Mouse (Mus musculus) monocyte, adult 5-6 weeks (primary cell): ENCODE data around the gene Cyp2r1. TPM values are rescaled to one million over a fixed set of nuclear protein-coding genes. Genes with fewer than 3 reads are reported as not detected.
"Not testable (repeated sequence)": the region's sequence is repeated elsewhere in the genome, so short reads cannot be mapped to it uniquely, and the experiment has no call there.

Experiments used
- ATAC-seq: fragments of 153-309, 156-312 bp; replicated peaks from 2 replicates; pipeline ENCODE4 v1.8.0; 2017; ENCODE audit warnings: mild to moderate bottlenecking; ENCODE audit not compliant: low TSS enrichment, insufficient number of reproducible peaks, severe bottlenecking, poor library complexity, low FRiP score
- total RNA-seq: library from RNA; stranded (forward); fragments of 200-1000, 200-491, 200-594 nt; gene quantifications from 3 replicates; pipeline ENCODE4 v1.2.3, GENCODE M21; 2017

The Cyp2r1 gene
- 3.3 to 5.0 TPM (median 4.4 TPM) in 3 replicates for total RNA-seq

DNA sequence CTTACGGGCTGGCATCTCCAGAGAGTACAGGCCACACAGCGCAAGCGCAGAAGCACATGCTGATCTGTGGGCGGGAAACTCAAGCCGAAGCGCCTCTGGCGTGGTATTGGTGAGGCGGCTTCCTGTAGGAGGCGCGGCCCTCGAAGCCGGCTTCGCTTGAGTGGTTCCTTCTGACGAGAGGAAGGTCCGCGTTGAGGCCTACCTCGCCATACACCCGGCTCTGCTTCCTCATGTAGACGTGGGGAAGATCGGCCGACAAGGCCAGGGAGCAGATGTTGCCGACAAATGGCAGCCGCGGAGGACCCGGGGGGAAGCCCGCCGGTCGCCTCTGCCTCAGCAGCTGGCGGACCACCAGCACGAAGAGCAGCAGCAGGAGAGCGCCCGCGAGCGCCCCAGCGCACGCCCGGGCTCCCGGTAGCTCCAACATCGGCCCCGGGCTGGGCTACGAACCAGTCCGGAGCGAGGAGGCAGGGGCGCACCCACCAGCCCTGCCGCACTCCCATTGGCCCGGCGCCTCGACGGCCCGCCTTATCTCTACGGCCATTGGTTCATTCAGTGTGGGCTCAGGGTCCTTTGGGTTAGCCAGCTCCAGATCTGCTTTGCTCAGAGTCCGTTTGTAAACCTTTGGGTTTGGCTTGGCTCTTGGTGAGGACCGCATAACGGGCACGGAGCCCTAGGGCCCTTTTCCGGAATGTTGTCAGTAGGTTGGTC is at the start of gene Cyp2r1:
Cyp2r1 (minus strand) TSS at position 442 of the 711 bp plus-strand sequence.
- ATAC-seq, result peak; percentile 99

DNA sequence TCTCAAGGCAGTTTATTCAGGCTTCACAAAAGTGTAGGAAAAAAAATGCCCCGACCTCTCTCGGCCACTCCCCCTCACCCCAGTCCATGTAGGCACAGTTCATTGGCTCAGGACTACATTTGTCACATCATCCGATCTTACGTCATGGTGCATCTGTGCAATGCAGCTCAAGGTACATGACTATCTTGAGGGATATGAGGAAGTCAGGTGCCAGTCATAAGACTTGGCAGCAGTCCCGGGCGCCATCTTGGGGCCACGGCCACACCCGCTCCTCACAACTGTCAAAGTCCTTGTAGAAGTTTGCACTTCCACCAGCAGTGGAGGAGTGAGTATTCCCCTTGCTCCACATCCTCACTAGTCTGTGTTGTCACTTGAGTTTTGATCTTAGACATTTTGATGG is 31.6 kb upstream of the Cyp2r1 start:
- not testable (repeated sequence) for ATAC-seq

DNA sequence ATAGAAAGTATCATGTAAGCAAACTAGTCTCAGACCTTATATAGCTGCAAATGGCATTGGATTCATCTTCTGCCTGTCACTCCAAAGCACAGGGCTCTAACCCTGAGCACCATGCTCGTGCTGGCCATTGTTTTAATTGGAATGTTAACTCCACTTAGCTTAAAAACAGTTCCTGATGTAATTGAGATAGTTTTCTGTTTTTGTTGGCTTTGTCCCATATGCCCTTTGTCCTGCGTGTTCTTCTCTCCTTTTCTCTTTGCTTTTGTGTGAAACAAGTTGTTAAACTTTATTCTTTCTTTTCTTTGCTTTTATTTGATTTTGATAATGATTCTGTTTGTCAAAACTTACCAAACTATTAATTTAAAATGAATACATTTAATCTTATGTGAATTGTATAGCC is 19.7 kb upstream of the Cyp2r1 start:
- no peak for ATAC-seq

DNA sequence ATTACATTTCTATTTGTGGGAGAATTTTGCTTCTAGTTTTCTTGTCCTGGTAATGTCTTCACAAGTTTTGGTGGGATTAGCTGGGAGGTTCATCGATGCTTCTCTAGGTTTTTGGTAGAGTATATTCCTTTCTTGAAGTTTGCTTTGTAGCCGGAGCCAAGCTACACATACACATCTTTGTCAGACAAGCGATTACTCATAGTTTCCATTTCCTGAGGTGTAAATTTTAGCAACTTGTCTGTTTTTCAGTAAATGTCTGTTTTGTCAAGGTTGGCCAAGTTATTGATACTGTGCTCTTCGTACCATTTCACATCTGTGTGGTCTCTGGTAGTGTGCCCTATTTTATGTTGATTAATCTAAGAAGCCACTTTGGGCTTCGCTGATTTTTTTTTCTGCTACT is 18.4 kb upstream of the Cyp2r1 start:
- no peak for ATAC-seq

DNA sequence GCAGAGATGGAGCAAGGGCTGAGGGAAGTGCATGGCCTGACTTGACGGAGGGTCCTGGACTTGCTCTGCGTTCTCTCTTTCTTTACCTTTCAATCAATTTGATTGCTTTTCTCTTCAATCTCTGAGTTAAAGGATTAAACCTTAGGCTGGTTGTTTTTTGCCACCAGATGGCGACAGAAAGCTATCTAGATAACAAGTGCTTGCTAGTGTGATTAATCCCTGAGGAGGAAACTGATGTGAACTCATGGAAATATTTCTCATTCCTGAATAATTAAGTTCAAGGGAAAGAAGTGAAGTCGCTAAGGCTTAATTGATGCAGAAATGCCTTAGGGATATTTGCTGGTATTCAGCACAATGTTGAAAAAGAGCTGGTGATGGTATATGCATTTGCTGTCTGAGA is 17.7 kb upstream of the Cyp2r1 start:
- no peak for ATAC-seq

DNA sequence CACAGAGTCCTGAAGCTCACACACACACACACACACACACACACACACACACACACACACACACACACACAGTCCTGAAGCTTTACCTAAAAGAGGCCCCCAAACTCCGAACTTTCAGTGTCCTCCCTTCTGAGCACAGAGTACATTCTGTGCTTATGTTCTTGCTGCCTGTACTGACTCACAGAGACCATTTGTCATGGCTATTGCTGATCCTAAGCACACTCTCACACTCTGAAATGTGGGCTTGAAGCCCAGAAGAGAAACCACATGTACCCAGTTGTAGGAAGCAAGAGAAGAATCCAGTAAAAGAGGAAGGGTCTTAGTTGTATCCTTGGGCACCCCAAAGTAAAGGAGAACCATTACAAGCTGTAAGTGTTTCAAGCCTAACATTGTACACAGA is 14.9 kb upstream of the Cyp2r1 start:
- no peak for ATAC-seq

DNA sequence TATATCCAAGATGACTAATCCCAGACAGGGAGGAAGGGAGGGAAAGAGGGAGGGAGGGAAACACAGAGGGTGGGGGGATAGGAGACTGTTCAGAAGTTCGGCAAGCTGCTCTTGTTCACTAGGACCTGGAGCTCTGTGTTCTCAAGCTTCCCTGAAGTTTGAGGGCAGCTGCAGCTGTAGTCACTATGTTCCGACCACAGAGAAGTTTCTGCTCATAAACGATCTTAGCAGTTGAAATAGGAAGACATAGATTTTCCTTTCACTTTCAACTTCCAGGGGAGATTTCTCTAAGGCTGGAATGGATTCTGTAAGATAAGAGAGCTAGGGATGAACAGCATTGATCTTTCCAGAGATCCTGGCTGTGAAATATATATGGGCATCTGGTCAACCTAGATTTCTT is 14.2 kb upstream of the Cyp2r1 start:
- ATAC-seq, result no peak; the same call in 1 of the 2 replicates

DNA sequence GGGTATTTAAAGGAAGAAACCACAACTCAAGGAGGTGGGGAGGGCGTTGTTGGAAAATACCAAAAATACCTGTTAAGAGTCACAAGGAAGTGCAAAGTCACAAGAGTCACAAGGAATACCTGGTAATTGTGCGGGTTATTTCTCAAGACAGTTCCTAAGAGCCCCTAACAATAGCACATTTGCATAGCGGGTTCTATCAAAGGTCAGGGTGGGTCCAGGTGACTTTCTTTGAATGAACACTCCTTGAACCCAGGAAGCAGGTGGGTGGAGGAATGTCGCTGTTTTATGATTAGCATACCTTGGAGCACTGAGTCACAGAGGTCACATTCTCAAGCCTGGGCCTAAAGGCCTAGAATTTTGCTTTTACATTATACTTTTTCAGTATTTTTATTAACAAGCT is 11.1 kb upstream of the Cyp2r1 start:
- not testable (repeated sequence) for ATAC-seq

DNA sequence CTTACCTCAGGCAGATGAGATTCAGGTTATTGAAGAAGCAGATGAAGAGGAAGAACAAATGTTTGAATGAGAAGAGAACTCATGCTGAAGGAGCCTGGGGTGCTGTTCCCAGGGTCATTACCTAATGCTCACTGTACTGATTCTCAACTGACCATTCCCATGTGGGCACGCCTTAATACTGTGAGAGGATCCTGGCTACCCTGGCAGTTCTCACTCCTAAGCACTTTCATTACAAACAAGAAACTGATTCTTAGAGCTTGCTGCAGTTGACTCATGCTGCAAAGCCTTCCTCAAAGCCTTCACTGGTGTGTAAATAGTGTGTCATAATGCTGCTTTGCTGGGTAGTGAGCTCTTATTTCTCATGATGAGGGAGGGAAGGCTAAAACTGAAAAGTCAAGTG is 26.6 kb downstream of the Cyp2r1 start:
- no peak for ATAC-seq

DNA sequence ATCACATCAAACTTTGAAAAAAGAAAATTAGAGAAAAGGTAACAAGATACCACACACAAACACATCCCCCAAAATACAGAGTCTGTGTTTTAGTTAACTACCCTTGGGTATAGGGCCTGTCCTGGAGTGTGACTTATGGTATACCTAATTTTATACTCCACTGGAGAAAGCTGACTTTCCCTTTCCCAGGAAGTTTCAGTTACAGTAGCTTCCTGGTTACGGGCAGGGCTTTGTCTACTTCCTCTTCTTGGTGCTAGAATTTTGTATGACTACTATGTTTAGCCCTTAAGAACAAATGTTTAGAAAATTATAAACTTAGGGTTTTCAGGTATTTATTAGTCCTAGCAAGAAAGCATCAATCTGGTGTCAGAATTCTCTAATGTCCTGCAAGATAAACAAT is 36.5 kb downstream of the Cyp2r1 start:
- ATAC-seq, result no peak

DNA sequence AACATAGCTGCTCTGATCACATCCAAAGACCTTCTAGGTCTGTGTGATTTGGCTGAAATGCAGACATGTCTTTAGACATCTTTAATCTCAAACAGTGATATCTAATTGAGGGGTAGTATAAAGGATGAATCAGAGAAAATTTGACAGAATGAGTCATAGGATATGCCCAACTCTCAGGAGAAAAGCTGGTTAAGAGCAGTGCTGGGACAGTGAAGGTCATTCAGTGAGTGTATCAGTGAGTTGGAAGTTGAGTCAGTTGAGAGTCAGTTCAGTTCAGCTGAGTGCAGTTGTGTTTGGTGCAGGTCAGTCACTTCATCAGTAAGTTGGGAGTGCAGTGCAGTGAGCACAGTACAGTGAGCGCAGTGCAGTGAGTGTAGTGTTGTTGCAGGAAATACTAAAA is 42.6 kb downstream of the Cyp2r1 start:
- ATAC-seq, result no peak

DNA sequence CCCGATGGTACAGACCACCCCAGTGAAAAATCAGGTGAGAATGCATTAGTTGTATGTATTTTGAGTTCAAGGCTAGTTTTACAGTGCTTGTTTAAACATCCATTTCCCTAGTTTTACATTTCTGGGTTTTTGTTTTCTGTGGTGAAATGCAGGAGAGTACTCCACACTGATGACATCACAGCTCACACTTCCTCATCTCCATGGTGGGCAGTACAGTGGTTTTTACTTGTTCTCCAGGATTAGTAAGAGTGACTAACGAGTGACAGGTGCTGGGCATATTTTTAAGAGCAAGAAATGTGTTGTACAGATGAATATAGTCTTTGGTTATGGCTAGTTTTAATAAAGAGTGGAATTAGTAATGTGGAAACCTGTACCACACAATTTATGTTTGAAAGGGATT is 53.9 kb downstream of the Cyp2r1 start:
- no peak for ATAC-seq

Other genes starting within 250 kb of the Cyp2r1 start
- 58.9 to 108 TPM (median 74.6 TPM) in 3 replicates for gene Pde3b, start 147.7 kb downstream of the Cyp2r1 start, total RNA-seq
- not detected in 3 replicates for gene Calca, start 73.4 kb upstream of the Cyp2r1 start, total RNA-seq
- gene Calcb, start 155.7 kb upstream of the Cyp2r1 start, total RNA-seq, result not detected in 3 replicates
- gene Insc, start 180.7 kb upstream of the Cyp2r1 start, total RNA-seq, result not detected in 3 replicates